Mouse (Mus musculus): ENCODE measurements around the gene Arl15. TPM values are rescaled to one million over a fixed set of nuclear protein-coding genes. Genes with fewer than 3 reads are reported as not detected.

Arl15 gene
- polyA plus RNA-seq, 1 experiment, result 10.1 TPM

- Histone ChIP-seq H3K27ac (ENCODE audit: insufficient read depth, low read depth, low read length) (no peak overlapping the region), H3K4me3 (ENCODE audit: insufficient read depth, low read length) (no peak overlapping the region), H3K4me1 (ENCODE audit: control insufficient read depth, insufficient read depth, low read length) (no peaks in the 10 kb centered on the region)
- no peak for TF ChIP-seq POLR2A (IDR thresholded peaks at IDR 0.05; ENCODE audit: borderline replicate concordance, low read depth, low read length)
- no peak for TF ChIP-seq CTCF (IDR thresholded peaks at IDR 0.05; ENCODE audit: low read depth, low read length)
These were observed 296.9 kb downstream of the Arl15 start for GRCm38 (mm10) chr13:114091231-114091630.

GRCm38 (mm10) chr13:114094151-114094875 lies 300.0 kb downstream of the Arl15 start:
- Histone ChIP-seq H3K4me3 (ENCODE audit: insufficient read depth, low read length) (no peak overlapping the region), H3K4me1 (ENCODE audit: control insufficient read depth, insufficient read depth, low read length) (no peaks in the 10 kb centered on the region), H3K27ac (ENCODE audit: insufficient read depth, low read depth, low read length) (no peak overlapping the region)
- TF ChIP-seq CTCF (IDR thresholded peaks at IDR 0.05; ENCODE audit: low read depth, low read length) (no peak), POLR2A (IDR thresholded peaks at IDR 0.05; ENCODE audit: borderline replicate concordance, low read depth, low read length) (no peak)

- no peak overlapping the region for H3K4me3 ChIP-seq (ENCODE audit: insufficient read depth, low read length)
- no peaks in the 10 kb centered on the region for H3K4me1 ChIP-seq (ENCODE audit: control insufficient read depth, insufficient read depth, low read length)
- no peak for TF ChIP-seq CTCF (IDR thresholded peaks at IDR 0.05; ENCODE audit: low read depth, low read length)
- no peak for TF ChIP-seq POLR2A (IDR thresholded peaks at IDR 0.05; ENCODE audit: borderline replicate concordance, low read depth, low read length)
- no peak overlapping the region for H3K27ac ChIP-seq (ENCODE audit: insufficient read depth, low read depth, low read length)
These were observed 301.1 kb downstream of the Arl15 start for GRCm38 (mm10) chr13:114095440-114095839.

- Histone ChIP-seq H3K4me1 (ENCODE audit: control insufficient read depth, insufficient read depth, low read length) (no peaks in the 10 kb centered on the region), H3K27ac (ENCODE audit: insufficient read depth, low read depth, low read length) (no peak overlapping the region), H3K4me3 (ENCODE audit: insufficient read depth, low read length) (no peak overlapping the region)
- TF ChIP-seq POLR2A (IDR thresholded peaks at IDR 0.05; ENCODE audit: borderline replicate concordance, low read depth, low read length), result no peak
- TF ChIP-seq CTCF (IDR thresholded peaks at IDR 0.05; ENCODE audit: low read depth, low read length), result no peak
These were observed 302.1 kb downstream of the Arl15 start for GRCm38 (mm10) chr13:114096386-114096785.

GRCm38 (mm10) chr13:114101155-114101554 lies 306.9 kb downstream of the Arl15 start:
- H3K4me1 ChIP-seq (ENCODE audit: control insufficient read depth, insufficient read depth, low read length), result no peaks in the 10 kb centered on the region
- no peak overlapping the region for H3K4me3 ChIP-seq (ENCODE audit: insufficient read depth, low read length)
- TF ChIP-seq POLR2A (IDR thresholded peaks at IDR 0.05; ENCODE audit: borderline replicate concordance, low read depth, low read length) (no peak), CTCF (IDR thresholded peaks at IDR 0.05; ENCODE audit: low read depth, low read length) (no peak)
- no peak overlapping the region for H3K27ac ChIP-seq (ENCODE audit: insufficient read depth, low read depth, low read length)

- no peak overlapping the region for H3K4me3 ChIP-seq (ENCODE audit: insufficient read depth, low read length)
- H3K4me1 ChIP-seq (ENCODE audit: control insufficient read depth, insufficient read depth, low read length), result peaks cover 6% of the 10 kb centered on the region
- no peak for TF ChIP-seq CTCF (IDR thresholded peaks at IDR 0.05; ENCODE audit: low read depth, low read length)
- no peak for TF ChIP-seq POLR2A (IDR thresholded peaks at IDR 0.05; ENCODE audit: borderline replicate concordance, low read depth, low read length)
- no peak overlapping the region for H3K27ac ChIP-seq (ENCODE audit: insufficient read depth, low read depth, low read length)
These were observed 311.8 kb downstream of the Arl15 start for GRCm38 (mm10) chr13:114106083-114106482.

GRCm38 (mm10) chr13:114107499-114107898 lies 313.2 kb downstream of the Arl15 start:
- no peak overlapping the region for H3K27ac ChIP-seq (ENCODE audit: insufficient read depth, low read depth, low read length)
- no peak for TF ChIP-seq CTCF (IDR thresholded peaks at IDR 0.05; ENCODE audit: low read depth, low read length)
- TF ChIP-seq POLR2A (IDR thresholded peaks at IDR 0.05; ENCODE audit: borderline replicate concordance, low read depth, low read length), result no peak

GRCm38 (mm10) chr13:114109441-114109840 lies 315.1 kb downstream of the Arl15 start:
- no peak for TF ChIP-seq POLR2A (IDR thresholded peaks at IDR 0.05; ENCODE audit: borderline replicate concordance, low read depth, low read length)
- no peak for TF ChIP-seq CTCF (IDR thresholded peaks at IDR 0.05; ENCODE audit: low read depth, low read length)
- H3K4me1 ChIP-seq (ENCODE audit: control insufficient read depth, insufficient read depth, low read length), result peaks cover 6% of the 10 kb centered on the region
- no peak overlapping the region for H3K4me3 ChIP-seq (ENCODE audit: insufficient read depth, low read length)
- H3K27ac ChIP-seq (ENCODE audit: insufficient read depth, low read depth, low read length), result no peak overlapping the region

More at GRCm38 (mm10) chr13:114107499-114107898, 313.2 kb downstream of the Arl15 start:
- H3K4me3 ChIP-seq (ENCODE audit: insufficient read depth, low read length), result no peak overlapping the region
- peaks cover 6% of the 10 kb centered on the region for H3K4me1 ChIP-seq (ENCODE audit: control insufficient read depth, insufficient read depth, low read length)

- no peak overlapping the region for H3K27ac ChIP-seq (ENCODE audit: insufficient read depth, low read depth, low read length)
- H3K4me3 ChIP-seq (ENCODE audit: insufficient read depth, low read length), result no peak overlapping the region
- H3K4me1 ChIP-seq (ENCODE audit: control insufficient read depth, insufficient read depth, low read length), result peaks cover 6% of the 10 kb centered on the region
- TF ChIP-seq POLR2A (IDR thresholded peaks at IDR 0.05; ENCODE audit: borderline replicate concordance, low read depth, low read length), result no peak
- no peak for TF ChIP-seq CTCF (IDR thresholded peaks at IDR 0.05; ENCODE audit: low read depth, low read length)
These were observed 315.5 kb downstream of the Arl15 start for GRCm38 (mm10) chr13:114109845-114110244.

- Histone ChIP-seq H3K27ac (ENCODE audit: insufficient read depth, low read depth, low read length) (no peak overlapping the region), H3K4me1 (ENCODE audit: control insufficient read depth, insufficient read depth, low read length) (peaks cover 6% of the 10 kb centered on the region), H3K4me3 (ENCODE audit: insufficient read depth, low read length) (no peak overlapping the region)
- no peak for TF ChIP-seq CTCF (IDR thresholded peaks at IDR 0.05; ENCODE audit: low read depth, low read length)
These were observed 319.2 kb downstream of the Arl15 start for GRCm38 (mm10) chr13:114113516-114113915.
